Mouse (Mus musculus) heart, postnatal 14 days (tissue): ENCODE data around the gene Agap3. TPM values are rescaled to one million over a fixed set of nuclear protein-coding genes. Genes with fewer than 3 reads are reported as not detected.

Experiments used
- DNase-seq, 2 experiments: peaks; one replicate each; pipeline ENCODE4 v3.0.0; 2021 to 2022
- intact Hi-C: fragments of 180-260 bp; cut with DNase I; formaldehyde crosslinking; loops from one replicate; pipeline ENCODE4 v1.15.1; 2025
- total RNA-seq, 2 experiments: library from RNA; stranded (reverse); gene quantifications; 2 replicates each; pipeline ENCODE4 v1.2.3; 2021

Agap3 gene
- total RNA-seq, 2 experiments from 2014 or later, result 71.0 to 72.2 TPM

DNA sequence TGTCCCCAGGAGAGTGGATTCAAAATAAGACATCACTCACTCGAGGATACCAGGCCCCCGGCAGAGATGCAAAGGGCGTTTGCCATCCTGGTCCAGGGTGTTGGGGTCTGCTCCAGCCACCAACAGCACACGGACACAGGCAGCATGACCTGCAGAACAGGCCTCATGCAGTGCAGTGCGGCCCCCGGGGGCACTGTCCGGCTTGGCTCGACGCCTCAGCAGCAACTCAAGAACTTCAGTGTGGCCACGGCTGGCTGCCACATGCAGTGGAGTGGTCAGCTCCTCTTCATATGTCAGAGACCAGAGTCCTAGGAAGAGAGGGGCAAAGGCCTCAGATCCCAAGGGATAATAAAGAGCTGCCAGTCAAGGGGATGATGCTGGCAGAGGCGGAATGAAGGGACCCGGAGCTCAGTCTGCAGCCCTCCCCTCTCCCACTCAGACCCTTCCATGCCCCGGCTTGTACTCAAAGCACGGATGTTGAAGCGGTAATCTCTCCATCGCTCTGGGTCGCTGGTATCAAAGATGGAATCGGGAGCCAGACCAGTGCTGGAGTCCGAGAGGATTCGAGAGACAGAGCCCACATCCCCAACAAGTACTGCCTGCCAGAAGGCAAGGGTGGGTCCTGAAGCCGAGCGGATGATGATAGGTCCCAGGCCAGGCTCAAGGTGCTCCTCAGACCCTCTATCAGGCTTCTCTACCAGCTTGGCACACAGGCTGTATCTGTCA, 87.8 kb downstream of the Agap3 start:
- intact Hi-C loops, result no loop called here

DNA sequence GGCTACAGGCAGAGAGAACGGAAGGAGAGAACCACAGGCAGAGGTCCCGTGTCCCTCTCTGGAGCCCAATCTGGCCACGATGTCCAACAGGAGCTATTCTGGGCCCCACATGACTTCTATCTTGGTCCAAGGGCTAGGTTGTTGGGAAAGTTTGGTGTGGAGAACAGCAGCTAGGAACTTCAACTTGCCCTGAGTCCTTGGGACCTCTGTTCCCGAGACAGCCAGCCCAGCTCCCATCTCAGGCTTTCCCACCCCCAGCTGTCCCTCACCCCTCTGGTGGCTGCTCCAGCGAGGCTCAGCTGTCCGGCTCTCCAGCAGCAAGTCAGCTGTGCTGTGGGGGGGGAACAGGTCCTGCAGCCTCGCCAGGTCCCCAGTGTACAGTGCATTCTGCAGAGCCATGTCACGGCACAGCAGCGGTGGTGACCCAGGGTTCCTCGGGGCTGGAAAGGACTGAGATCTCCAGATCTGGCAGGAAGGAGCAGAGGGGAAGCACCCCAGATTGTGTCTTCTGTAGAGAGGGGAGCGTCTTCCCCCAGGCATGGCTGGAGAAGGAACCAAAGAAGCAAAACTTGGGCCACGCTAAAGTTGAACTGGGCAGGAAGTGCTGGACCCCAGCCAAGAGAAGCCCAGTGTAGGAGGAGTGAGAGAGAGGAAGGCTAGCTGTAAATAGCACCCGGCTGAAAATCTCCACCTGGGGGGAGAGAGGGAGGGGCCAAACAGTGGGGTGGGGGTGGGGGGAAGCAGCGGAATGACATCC, 88.6 kb downstream of the Agap3 start, which contains the start of gene Asb10:
Gene Asb10, minus strand, starts transcription at position 592 of the 757 bp plus-strand sequence.
- intact Hi-C loops, result no loop called here

More for the DNA sequence above, 87.8 kb downstream of the Agap3 start:
- DNase-seq, result no peak

GRCm38 (mm10) chr5:24541144-24541569, 89.2 kb downstream of the Agap3 start:
- intact Hi-C loops, result no loop called here
- no peak for DNase-seq

More for the DNA sequence above, 88.6 kb downstream of the Agap3 start, which contains the start of gene Asb10:
- DNase-seq, result peak; percentile 77 to 85

GRCm38 (mm10) chr5:24542643-24543042, 90.7 kb downstream of the Agap3 start:
- intact Hi-C loops, result no loop called here

GRCm38 (mm10) chr5:24550598-24551316, 98.8 kb downstream of the Agap3 start:
- DNase-seq, result peak; percentile 57 to 65
- intact Hi-C loops, result no loop called here

More at GRCm38 (mm10) chr5:24542643-24543042, 90.7 kb downstream of the Agap3 start:
- DNase-seq, result no peak

DNA sequence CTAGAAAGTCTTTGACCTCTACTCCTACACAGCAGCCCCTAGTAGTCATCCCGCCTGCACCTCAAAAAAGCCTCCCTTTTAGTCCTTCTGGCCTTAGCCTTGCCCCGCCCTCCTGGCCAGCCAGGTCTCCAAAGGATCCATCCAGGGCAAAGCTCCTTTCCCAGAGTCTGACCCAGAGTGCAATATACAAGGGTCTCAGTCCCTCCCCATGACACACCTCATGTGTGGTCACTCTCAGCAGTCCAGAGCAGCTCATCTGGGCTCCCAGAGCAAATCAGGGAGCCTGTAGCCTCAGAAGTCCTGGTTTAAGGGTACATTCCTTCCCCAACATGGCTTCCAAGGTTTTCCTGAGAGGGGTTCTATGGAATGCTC, 99.3 kb downstream of the Agap3 start:
- intact Hi-C loops, result no loop called here

More for the DNA sequence above, 99.3 kb downstream of the Agap3 start:
- no peak for DNase-seq

Other genes starting within 250 kb of the Agap3 start
- gene Kcnh2, start 100.6 kb upstream of the Agap3 start, total RNA-seq, result 10 to 100 TPM; 75.5 to 85.8 TPM
- 10 to 100 TPM; 34.5 to 35.6 TPM for gene Nos3, start 87.4 kb upstream of the Agap3 start, total RNA-seq
- under 1 TPM; 0.41 to 0.45 TPM for gene Atg9b, start 60.0 kb upstream of the Agap3 start, total RNA-seq
- 10 to 100 TPM; 81.9 to 87.0 TPM for gene Abcb8, start 58.5 kb upstream of the Agap3 start, total RNA-seq
- under 1 TPM in 1 of 2 experiments, not detected in 1; 0.39 TPM for gene Asic3, start 38.8 kb upstream of the Agap3 start, total RNA-seq
- 10 to 100 TPM; 22.5 to 23.4 TPM for gene Cdk5, start 28.6 kb upstream of the Agap3 start, total RNA-seq
- 10 to 100 TPM; 41.3 to 51.5 TPM for gene Slc4a2, start 28.3 kb upstream of the Agap3 start, total RNA-seq
- 100 to 1,000 TPM; 239 to 243 TPM for gene Fastk, start 6.9 kb upstream of the Agap3 start, total RNA-seq
- 10 to 100 TPM in 1 of 2 experiments, 1 to 10 TPM in 1; 9.2 to 10.9 TPM for gene Tmub1, start 4.3 kb upstream of the Agap3 start, total RNA-seq
- not detected for gene Gbx1, start 75.0 kb downstream of the Agap3 start, total RNA-seq
- gene Asb10, start 88.8 kb downstream of the Agap3 start, total RNA-seq, result 10 to 100 TPM; 70.2 to 72.5 TPM
- gene 4931409K22Rik, start 104.6 kb downstream of the Agap3 start, total RNA-seq, result not detected
- 10 to 100 TPM; 44.0 to 45.7 TPM for gene Abcf2, start 125.3 kb downstream of the Agap3 start, total RNA-seq
- 10 to 100 TPM; 12.4 to 14.3 TPM for gene Chpf2, start 134.6 kb downstream of the Agap3 start, total RNA-seq
- gene Smarcd3, start 172.2 kb downstream of the Agap3 start, total RNA-seq, result 10 to 100 TPM; 59.2 to 60.7 TPM
- gene Nub1, start 233.4 kb downstream of the Agap3 start, total RNA-seq, result 10 to 100 TPM; 28.5 to 31.1 TPM